Mouse (Mus musculus): ENCODE data around the gene Notch4. TPM values are rescaled to one million over a fixed set of nuclear protein-coding genes. Genes with fewer than 3 reads are reported as not detected.

The Notch4 gene
- polyA plus RNA-seq, 1 experiment from 2014 or later = 5.2 TPM

DNA sequence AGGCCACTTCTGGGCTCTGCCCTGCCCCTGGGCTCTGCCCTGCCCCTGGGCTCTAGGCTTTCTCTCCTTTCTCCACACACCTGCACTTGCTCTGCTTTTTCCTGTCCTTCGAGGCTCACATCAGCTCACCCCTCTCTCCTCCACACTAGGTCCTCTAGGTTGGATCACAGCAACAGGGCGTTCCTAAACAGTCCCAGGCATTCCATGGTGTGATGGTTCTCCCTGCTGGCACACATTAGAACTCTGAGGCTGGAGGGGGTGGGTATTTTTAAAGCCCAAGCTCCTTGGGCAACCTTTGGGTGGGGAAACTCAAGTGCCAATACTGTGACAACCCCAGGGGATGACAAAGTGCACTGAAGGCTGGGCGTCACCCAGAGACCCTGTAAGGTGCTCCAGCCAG is 73.4 kb downstream of the Notch4 start:
- no peaks in the 10 kb centered on the region for H3K36me3 ChIP-seq (ENCODE audit: control insufficient read depth, insufficient read depth, low read length)
- H3K4me1 ChIP-seq (ENCODE audit: control insufficient read depth, insufficient read depth, low read length) = peaks cover 14% of the 10 kb centered on the region
- peaks cover 3% of the 10 kb centered on the region for H3K27me3 ChIP-seq (ENCODE audit: control insufficient read depth, insufficient read depth, low read length)
- H3K27ac ChIP-seq (replicated peaks; ENCODE audit: low read depth, low read length) = no peak overlapping the region
- H3K4me3 ChIP-seq (ENCODE audit: low read depth, low read length) = no peak overlapping the region
- ATAC-seq (ENCODE audit: insufficient number of reproducible peaks, low FRiP score, low TSS enrichment, low read depth) = no peak
- no peak overlapping the region; the same call in 1 of the 2 replicates for H3K4me2 ChIP-seq (ENCODE audit: low read depth, severe bottlenecking)
- WGBS = 71% methylated on average over 3 of the region's 3 CpGs
- no peak for DNase-seq (ENCODE audit: low spot score)
- H3K9me3 ChIP-seq (ENCODE audit: control insufficient read depth, low read length) = no peaks in the 10 kb centered on the region
- no peak overlapping the region for H3K9ac ChIP-seq (ENCODE audit: low read length)

Other genes starting within 250 kb of the Notch4 start
- gene H2-Eb2, start 238.6 kb upstream of the Notch4 start, polyA plus RNA-seq (2014; fragmentation: Nextera tagmentation; extraction: Ambion mirVana) = 0.07 and 0.10 TPM in 2 replicates
- gene Btnl2, start 209.4 kb upstream of the Notch4 start, polyA plus RNA-seq (2014; fragmentation: Nextera tagmentation; extraction: Ambion mirVana) = not detected in 2 replicates
- gene Btnl1, start 187.1 kb upstream of the Notch4 start, polyA plus RNA-seq (2014; fragmentation: Nextera tagmentation; extraction: Ambion mirVana) = not detected in 2 replicates
- 0.70 and 0.73 TPM in 2 replicates for gene BC051142, start 165.4 kb upstream of the Notch4 start, polyA plus RNA-seq (2014; fragmentation: Nextera tagmentation; extraction: Ambion mirVana)
- gene Btnl4, start 87.0 kb upstream of the Notch4 start, polyA plus RNA-seq (2014; fragmentation: Nextera tagmentation; extraction: Ambion mirVana) = not detected in 2 replicates
- not detected in 2 replicates for gene Btnl6, start 46.9 kb upstream of the Notch4 start, polyA plus RNA-seq (2014; fragmentation: Nextera tagmentation; extraction: Ambion mirVana)
- 4.0 and 4.7 TPM in 2 replicates for gene Gpsm3, start 25.5 kb downstream of the Notch4 start, polyA plus RNA-seq (2014; fragmentation: Nextera tagmentation; extraction: Ambion mirVana)
- 21.5 and 22.0 TPM in 2 replicates for gene Pbx2, start 27.0 kb downstream of the Notch4 start, polyA plus RNA-seq (2014; fragmentation: Nextera tagmentation; extraction: Ambion mirVana)
- gene Ager, start 33.6 kb downstream of the Notch4 start, polyA plus RNA-seq (2014; fragmentation: Nextera tagmentation; extraction: Ambion mirVana) = 1.3 and 2.7 TPM in 2 replicates
- gene Rnf5, start 39.4 kb downstream of the Notch4 start, polyA plus RNA-seq (2014; fragmentation: Nextera tagmentation; extraction: Ambion mirVana) = 111 TPM in 2 replicates
- gene Agpat1, start 40.0 kb downstream of the Notch4 start, polyA plus RNA-seq (2014; fragmentation: Nextera tagmentation; extraction: Ambion mirVana) = 58.2 and 74.8 TPM in 2 replicates
- 2.8 and 3.5 TPM in 2 replicates for gene Egfl8, start 51.7 kb downstream of the Notch4 start, polyA plus RNA-seq (2014; fragmentation: Nextera tagmentation; extraction: Ambion mirVana)
- gene Ppt2, start 64.2 kb downstream of the Notch4 start, polyA plus RNA-seq (2014; fragmentation: Nextera tagmentation; extraction: Ambion mirVana) = 24.8 and 26.1 TPM in 2 replicates
- 0.17 and 0.20 TPM in 2 replicates for gene Prrt1, start 65.3 kb downstream of the Notch4 start, polyA plus RNA-seq (2014; fragmentation: Nextera tagmentation; extraction: Ambion mirVana)
- 13.1 and 19.3 TPM in 2 replicates for gene Fkbpl, start 80.5 kb downstream of the Notch4 start, polyA plus RNA-seq (2014; fragmentation: Nextera tagmentation; extraction: Ambion mirVana)
- gene Atf6b, start 82.9 kb downstream of the Notch4 start, polyA plus RNA-seq (2014; fragmentation: Nextera tagmentation; extraction: Ambion mirVana) = 63.4 and 71.4 TPM in 2 replicates
- not detected in 2 replicates for gene Tnxb, start 106.3 kb downstream of the Notch4 start, polyA plus RNA-seq (2014; fragmentation: Nextera tagmentation; extraction: Ambion mirVana)
- gene C4b, start 179.6 kb downstream of the Notch4 start, polyA plus RNA-seq (2014; fragmentation: Nextera tagmentation; extraction: Ambion mirVana) = not detected in 2 replicates
- not detected in 2 replicates for gene Cyp21a1, start 240.3 kb downstream of the Notch4 start, polyA plus RNA-seq (2014; fragmentation: Nextera tagmentation; extraction: Ambion mirVana)